Mouse (Mus musculus): ENCODE data around the gene Mgl2. TPM values are rescaled to one million over a fixed set of nuclear protein-coding genes. Genes with fewer than 3 reads are reported as not detected.
"Not testable (repeated sequence)": the region's sequence is repeated elsewhere in the genome, so short reads cannot be mapped to it uniquely, and the experiment has no call there.

Gene Mgl2
- polyA plus RNA-seq, 1 experiment from 2014 or later, result not detected

- H3K9me3 ChIP-seq; DNase-seq (ENCODE audit: low spot score); H3K27me3 ChIP-seq (ENCODE audit: insufficient read depth, poor library complexity, severe bottlenecking); H3K27ac ChIP-seq; H3K4me3 ChIP-seq; H3K36me3 ChIP-seq; H3K4me1 ChIP-seq (replicated peaks): not testable (repeated sequence)
- whole genome bisulfite sequencing, result 73% methylated on average over 3 of the region's 3 CpGs
Observed at GRCm38 (mm10) chr11:70135001-70135400, 4.9 kb downstream of the Mgl2 start.

GRCm38 (mm10) chr11:70135925-70136324 is 5.8 kb downstream of the Mgl2 start:
- H3K36me3 ChIP-seq; H3K4me3 ChIP-seq; H3K27ac ChIP-seq; DNase-seq (ENCODE audit: low spot score); H3K27me3 ChIP-seq (ENCODE audit: insufficient read depth, poor library complexity, severe bottlenecking); H3K9me3 ChIP-seq; H3K4me1 ChIP-seq (replicated peaks): not testable (repeated sequence)
- WGBS, result 94% methylated on average over 8 of the region's 8 CpGs

GRCm38 (mm10) chr11:70139171-70139570 is 9.0 kb downstream of the Mgl2 start:
- Histone ChIP-seq H3K9me3 (no peaks in the 10 kb centered on the region), H3K4me1 (replicated peaks) (no peaks in the 10 kb centered on the region), H3K27ac (no peak overlapping the region), H3K4me3 (no peak overlapping the region), H3K36me3 (no peaks in the 10 kb centered on the region), H3K27me3 (ENCODE audit: insufficient read depth, poor library complexity, severe bottlenecking) (no peaks in the 10 kb centered on the region)
- 85% methylated on average over 10 of the region's 10 CpGs for WGBS
- DNase-seq (ENCODE audit: low spot score), result no peak

GRCm38 (mm10) chr11:70151072-70151471 is 20.9 kb downstream of the Mgl2 start:
- no peak overlapping the region for H3K4me3 ChIP-seq
- no peaks in the 10 kb centered on the region for H3K4me1 ChIP-seq (replicated peaks)
- H3K27me3 ChIP-seq (ENCODE audit: insufficient read depth, poor library complexity, severe bottlenecking), result no peaks in the 10 kb centered on the region
- H3K36me3 ChIP-seq, result no peaks in the 10 kb centered on the region
- H3K27ac ChIP-seq, result no peak overlapping the region
- DNase-seq (ENCODE audit: low spot score), result no peak
- 73% methylated on average over 3 of the region's 3 CpGs for WGBS
- no peaks in the 10 kb centered on the region for H3K9me3 ChIP-seq

GRCm38 (mm10) chr11:70155897-70156296 is 25.8 kb downstream of the Mgl2 start, which contains the start of gene Clec10a:
TSS of gene Clec10a (plus strand) at chr11:70156197.
- not testable (repeated sequence) for H3K36me3 ChIP-seq; H3K27me3 ChIP-seq (ENCODE audit: insufficient read depth, poor library complexity, severe bottlenecking); DNase-seq (ENCODE audit: low spot score); H3K4me3 ChIP-seq; H3K9me3 ChIP-seq; H3K4me1 ChIP-seq (replicated peaks); H3K27ac ChIP-seq
- no CpG with 5 or more reads among the region's 5 CpGs for WGBS

- H3K27ac ChIP-seq, result no peak overlapping the region
- H3K27me3 ChIP-seq (ENCODE audit: insufficient read depth, poor library complexity, severe bottlenecking), result no peaks in the 10 kb centered on the region
- no peaks in the 10 kb centered on the region for H3K9me3 ChIP-seq
- WGBS, result 70% methylated on average over 3 of the region's 3 CpGs
- H3K4me1 ChIP-seq (replicated peaks), result no peaks in the 10 kb centered on the region
- no peak for DNase-seq (ENCODE audit: low spot score)
- no peak overlapping the region for H3K4me3 ChIP-seq
- H3K36me3 ChIP-seq, result no peaks in the 10 kb centered on the region
Observed at GRCm38 (mm10) chr11:70162336-70162735, 32.2 kb downstream of the Mgl2 start.

GRCm38 (mm10) chr11:70165972-70166921 is 36.1 kb downstream of the Mgl2 start:
- no peak overlapping the region for H3K27ac ChIP-seq
- no peaks in the 10 kb centered on the region for H3K9me3 ChIP-seq
- WGBS, result 73% methylated on average over 16 of the region's 16 CpGs
- no peak overlapping the region for H3K4me3 ChIP-seq
- peaks cover 8% of the 10 kb centered on the region; the same call in 1 of the 2 replicates for H3K4me1 ChIP-seq (replicated peaks)
- no peaks in the 10 kb centered on the region for H3K27me3 ChIP-seq (ENCODE audit: insufficient read depth, poor library complexity, severe bottlenecking)
- no peak for DNase-seq (ENCODE audit: low spot score)
- H3K36me3 ChIP-seq, result no peaks in the 10 kb centered on the region

- Histone ChIP-seq H3K9me3 (no peaks in the 10 kb centered on the region), H3K36me3 (no peaks in the 10 kb centered on the region), H3K27ac (no peak overlapping the region), H3K27me3 (ENCODE audit: insufficient read depth, poor library complexity, severe bottlenecking) (no peaks in the 10 kb centered on the region), H3K4me1 (replicated peaks) (peaks cover 8% of the 10 kb centered on the region; the same call in 1 of the 2 replicates), H3K4me3 (no peak overlapping the region)
- WGBS, result 64% methylated on average over 7 of the region's 7 CpGs
- no peak for DNase-seq (ENCODE audit: low spot score)
Observed at GRCm38 (mm10) chr11:70168136-70168535, 38.0 kb downstream of the Mgl2 start.

- 92% methylated on average over 7 of the region's 7 CpGs for WGBS
- not testable (repeated sequence) for H3K4me3 ChIP-seq; H3K9me3 ChIP-seq; H3K27ac ChIP-seq; H3K36me3 ChIP-seq; DNase-seq (ENCODE audit: low spot score); H3K4me1 ChIP-seq (replicated peaks); H3K27me3 ChIP-seq (ENCODE audit: insufficient read depth, poor library complexity, severe bottlenecking)
Observed at GRCm38 (mm10) chr11:70169471-70169870, 39.3 kb downstream of the Mgl2 start.

GRCm38 (mm10) chr11:70170291-70170690 is 40.2 kb downstream of the Mgl2 start:
- Histone ChIP-seq H3K27ac (no peak overlapping the region), H3K9me3 (no peaks in the 10 kb centered on the region), H3K36me3 (no peaks in the 10 kb centered on the region), H3K4me3 (no peak overlapping the region), H3K27me3 (ENCODE audit: insufficient read depth, poor library complexity, severe bottlenecking) (no peaks in the 10 kb centered on the region), H3K4me1 (replicated peaks) (peaks cover 8% of the 10 kb centered on the region; the same call in 1 of the 2 replicates)
- DNase-seq (ENCODE audit: low spot score), result no peak
- WGBS, result 85% methylated on average over 7 of the region's 7 CpGs

GRCm38 (mm10) chr11:70171181-70171580 is 41.1 kb downstream of the Mgl2 start:
- peaks cover 8% of the 10 kb centered on the region; the same call in 1 of the 2 replicates for H3K4me1 ChIP-seq (replicated peaks)
- H3K4me3 ChIP-seq, result no peak overlapping the region
- no peaks in the 10 kb centered on the region for H3K27me3 ChIP-seq (ENCODE audit: insufficient read depth, poor library complexity, severe bottlenecking)
- no peaks in the 10 kb centered on the region for H3K9me3 ChIP-seq
- 81% methylated on average over 7 of the region's 7 CpGs for WGBS
- H3K27ac ChIP-seq, result no peak overlapping the region
- DNase-seq (ENCODE audit: low spot score), result no peak
- no peaks in the 10 kb centered on the region for H3K36me3 ChIP-seq

- H3K9me3 ChIP-seq, result peaks cover 2% of the 10 kb centered on the region; the same call in 1 of the 2 replicates
- H3K4me1 ChIP-seq (replicated peaks), result peaks cover 8% of the 10 kb centered on the region; the same call in 1 of the 2 replicates
- H3K27me3 ChIP-seq (ENCODE audit: insufficient read depth, poor library complexity, severe bottlenecking), result no peaks in the 10 kb centered on the region
- 50% methylated on average over 3 of the region's 3 CpGs for WGBS
- no peak overlapping the region for H3K4me3 ChIP-seq
- H3K27ac ChIP-seq, result no peak overlapping the region
- no peaks in the 10 kb centered on the region for H3K36me3 ChIP-seq
- no peak for DNase-seq (ENCODE audit: low spot score)
Observed at GRCm38 (mm10) chr11:70171847-70172246, 41.7 kb downstream of the Mgl2 start.

GRCm38 (mm10) chr11:70172298-70172697 is 42.2 kb downstream of the Mgl2 start:
- WGBS, result 59% methylated on average over 5 of the region's 5 CpGs
- no peaks in the 10 kb centered on the region for H3K27me3 ChIP-seq (ENCODE audit: insufficient read depth, poor library complexity, severe bottlenecking)
- no peak overlapping the region for H3K27ac ChIP-seq
- H3K36me3 ChIP-seq, result no peaks in the 10 kb centered on the region
- peaks cover 2% of the 10 kb centered on the region; the same call in 1 of the 2 replicates for H3K9me3 ChIP-seq
- H3K4me3 ChIP-seq, result no peak overlapping the region
- H3K4me1 ChIP-seq (replicated peaks), result peaks cover 8% of the 10 kb centered on the region; the same call in 1 of the 2 replicates
- DNase-seq (ENCODE audit: low spot score), result no peak
